Mouse (Mus musculus): ENCODE data around the gene Tmem220.
"Not testable (repeated sequence)": the region's sequence is repeated elsewhere in the genome, so short reads cannot be mapped to it uniquely, and the experiment has no call there.

Gene Tmem220

GRCm38 (mm10) chr11:67017801-67018591 lies 7.0 kb upstream of the Tmem220 start:
- DNase-seq (ENCODE audit: inconsistent age in 2 of 2, low spot score in 1 of 2), result peak in 1 of 2 experiments; percentile 45

GRCm38 (mm10) chr11:67019711-67020475 lies 5.1 kb upstream of the Tmem220 start:
- DNase-seq (ENCODE audit: inconsistent age in 2 of 2, low spot score in 1 of 2), result no peak

GRCm38 (mm10) chr11:67020948-67021347 lies 4.0 kb upstream of the Tmem220 start:
- DNase-seq (ENCODE audit: inconsistent age in 2 of 2, low spot score in 1 of 2), result peak; percentile 55 to 86

GRCm38 (mm10) chr11:67022354-67023115 lies 2.4 kb upstream of the Tmem220 start:
- DNase-seq (ENCODE audit: inconsistent age in 2 of 2, low spot score in 1 of 2), result peak in 1 of 2 experiments; percentile 49

- not testable (repeated sequence) for DNase-seq (ENCODE audit: inconsistent age in 2 of 2, low spot score in 1 of 2)
These were observed 1.8 kb upstream of the Tmem220 start for GRCm38 (mm10) chr11:67023191-67023590.

- no peak for DNase-seq (ENCODE audit: inconsistent age in 2 of 2, low spot score in 1 of 2)
These were observed 1.1 kb upstream of the Tmem220 start for GRCm38 (mm10) chr11:67023802-67024340.

- DNase-seq (ENCODE audit: inconsistent age in 2 of 2, low spot score in 1 of 2), result peak; percentile 65 to 74
These were observed 6.1 kb downstream of the Tmem220 start for GRCm38 (mm10) chr11:67030904-67031602.

- DNase-seq (ENCODE audit: inconsistent age in 2 of 2, low spot score in 1 of 2), result no peak
These were observed 6.6 kb downstream of the Tmem220 start for GRCm38 (mm10) chr11:67031603-67031915.

GRCm38 (mm10) chr11:67034775-67035485 lies 10.0 kb downstream of the Tmem220 start:
- no peak for DNase-seq (ENCODE audit: inconsistent age in 2 of 2, low spot score in 1 of 2)

GRCm38 (mm10) chr11:67036229-67036628 lies 11.3 kb downstream of the Tmem220 start:
- DNase-seq (ENCODE audit: inconsistent age in 2 of 2, low spot score in 1 of 2), result no peak

GRCm38 (mm10) chr11:67036892-67037291 lies 11.9 kb downstream of the Tmem220 start:
- no peak for DNase-seq (ENCODE audit: inconsistent age in 2 of 2, low spot score in 1 of 2)

GRCm38 (mm10) chr11:67039799-67040198 lies 14.8 kb downstream of the Tmem220 start:
- peak in 1 of 2 experiments; percentile 19 for DNase-seq (ENCODE audit: inconsistent age in 2 of 2, low spot score in 1 of 2)

- DNase-seq (ENCODE audit: inconsistent age in 2 of 2, low spot score in 1 of 2), result no peak
These were observed 15.5 kb downstream of the Tmem220 start for GRCm38 (mm10) chr11:67040483-67040882.

GRCm38 (mm10) chr11:67043007-67043406 lies 18.1 kb downstream of the Tmem220 start:
- no peak for DNase-seq (ENCODE audit: inconsistent age in 2 of 2, low spot score in 1 of 2)

GRCm38 (mm10) chr11:67044959-67045358 lies 20.0 kb downstream of the Tmem220 start:
- no peak for DNase-seq (ENCODE audit: inconsistent age in 2 of 2, low spot score in 1 of 2)

GRCm38 (mm10) chr11:67047199-67047598 lies 22.2 kb downstream of the Tmem220 start:
- peak in 1 of 2 experiments; percentile 14 for DNase-seq (ENCODE audit: inconsistent age in 2 of 2, low spot score in 1 of 2)

- peak in 1 of 2 experiments; percentile 16 for DNase-seq (ENCODE audit: inconsistent age in 2 of 2, low spot score in 1 of 2)
These were observed 23.5 kb downstream of the Tmem220 start for GRCm38 (mm10) chr11:67048496-67048895.

- DNase-seq (ENCODE audit: inconsistent age in 2 of 2, low spot score in 1 of 2), result no peak
These were observed 24.3 kb downstream of the Tmem220 start for GRCm38 (mm10) chr11:67049256-67049655.

GRCm38 (mm10) chr11:67051676-67052320 lies 26.8 kb downstream of the Tmem220 start:
- no peak for DNase-seq (ENCODE audit: inconsistent age in 2 of 2, low spot score in 1 of 2)
